Mouse (Mus musculus): ENCODE results near the gene Taf4.

- TF ChIP-seq GATA1 (IDR thresholded peaks at IDR 0.05; ENCODE audit: borderline replicate concordance, low read length): no peak
- TF ChIP-seq FLI1 (IDR thresholded peaks at IDR 0.05; ENCODE audit: low read length): no peak
Measured at GRCm38 (mm10) chr2:179945051-179945450, 31.4 kb downstream of the Taf4 start.
